Mouse (Mus musculus): ENCODE results near the gene Mrrf.
"Not testable (repeated sequence)": the region's sequence is repeated elsewhere in the genome, so short reads cannot be mapped to it uniquely, and the experiment has no call there.

Gene Mrrf

DNA sequence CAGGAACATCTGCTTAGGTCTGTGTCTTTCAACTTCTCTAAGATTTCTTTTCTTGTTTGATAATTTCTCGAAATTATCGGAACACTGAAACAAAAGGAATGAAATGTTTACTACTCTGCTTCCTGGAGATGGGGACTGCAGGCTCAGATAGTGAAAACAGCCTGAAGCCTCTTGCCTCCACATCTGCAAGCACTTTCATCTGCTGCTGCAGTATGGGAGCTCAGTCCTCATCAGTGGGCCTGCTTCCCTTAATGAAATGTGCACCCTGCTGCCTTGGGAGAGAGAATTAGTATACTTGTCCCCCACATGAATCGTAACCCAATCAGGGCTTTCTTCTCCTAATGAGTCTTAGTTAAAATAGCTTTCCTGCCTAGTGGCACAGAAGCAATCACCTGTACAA lies 7.1 kb upstream of the Mrrf start:
- DNase-seq (ENCODE audit: low spot score) = no peak

DNA sequence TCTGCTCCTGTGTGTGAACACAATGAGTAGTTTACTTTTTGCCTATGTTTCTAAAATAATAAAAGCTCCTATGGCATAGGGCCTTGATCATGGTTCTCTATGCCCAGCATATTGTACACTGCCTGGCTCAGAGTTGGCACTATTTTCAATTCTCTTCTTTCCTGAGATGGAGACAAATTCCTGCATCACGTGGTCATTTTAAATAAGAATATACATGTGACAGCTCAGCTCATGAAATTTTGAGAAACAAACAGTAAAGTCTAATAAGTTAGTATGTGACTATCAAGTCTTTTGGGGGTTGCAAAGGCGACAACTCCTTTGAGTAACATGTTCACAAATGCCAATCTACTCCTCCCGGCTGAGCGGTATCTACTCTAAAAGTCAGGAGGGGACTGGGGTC lies 302 bp upstream of the Mrrf start:
- no peak for DNase-seq (ENCODE audit: low spot score)

DNA sequence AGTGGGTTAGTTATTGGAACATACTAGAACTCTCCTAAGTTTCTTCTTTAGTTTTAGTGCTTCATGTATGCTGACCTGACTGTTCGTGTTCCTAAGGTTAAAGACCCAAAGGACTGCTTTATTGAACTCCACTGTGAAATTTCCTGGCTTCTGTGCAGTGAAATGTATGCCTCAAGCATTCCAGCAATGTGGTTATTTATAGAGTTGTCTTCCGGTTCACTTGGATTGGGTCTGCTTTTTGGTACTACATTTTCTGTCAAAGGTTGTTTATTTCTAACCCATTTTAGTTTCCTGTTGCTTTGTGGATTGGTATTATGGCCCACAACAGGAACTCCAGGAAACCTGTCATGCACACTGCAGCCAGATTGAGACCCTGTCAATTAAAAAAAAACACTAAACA lies 2.9 kb downstream of the Mrrf start:
- no peak for DNase-seq (ENCODE audit: low spot score)

DNA sequence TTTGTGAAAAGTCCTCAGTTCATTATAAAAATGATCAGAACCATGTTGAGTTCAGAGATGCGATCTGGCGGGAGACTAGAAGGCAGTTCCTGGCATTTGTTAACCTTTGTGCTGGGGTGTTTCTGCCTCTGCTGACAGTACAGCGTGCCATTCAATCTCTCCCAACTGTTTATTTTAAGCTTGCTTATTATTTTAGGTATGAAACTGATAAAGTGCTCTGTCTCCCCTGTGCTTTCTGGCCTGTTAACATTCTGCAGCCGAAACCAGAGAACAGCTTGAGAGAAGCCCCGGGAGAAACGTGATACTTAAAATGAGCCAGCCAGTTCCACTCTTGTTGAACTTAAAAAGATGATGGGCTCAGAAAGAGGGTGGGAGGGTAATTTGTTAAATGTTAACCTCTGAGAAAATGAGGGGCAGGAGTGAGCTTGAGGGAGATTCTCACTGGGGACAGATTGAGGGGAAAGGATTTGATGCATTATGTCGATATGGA lies 12.7 kb downstream of the Mrrf start:
- DNase-seq (ENCODE audit: low spot score) = no peak

DNA sequence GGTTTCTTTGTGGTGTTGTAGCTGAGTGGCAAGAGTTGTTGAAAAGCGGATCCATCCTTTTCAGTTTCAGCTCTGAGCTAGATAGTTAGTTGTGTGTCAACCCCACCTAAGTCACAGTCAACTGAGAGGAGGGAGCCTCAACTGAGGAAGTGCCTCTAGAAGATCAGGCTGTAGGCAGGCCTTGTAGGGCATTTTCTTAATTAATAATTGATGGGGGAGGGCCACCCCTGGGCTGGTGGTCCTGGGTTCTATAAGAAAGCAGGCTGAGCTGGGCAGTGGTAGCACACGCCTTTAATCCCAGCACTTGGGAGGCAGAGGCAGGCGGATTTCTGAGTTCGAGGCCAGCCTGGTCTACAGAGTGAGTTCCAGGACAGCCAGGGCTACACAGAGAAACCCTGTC lies 16.2 kb downstream of the Mrrf start:
- not testable (repeated sequence) for DNase-seq (ENCODE audit: low spot score)

DNA sequence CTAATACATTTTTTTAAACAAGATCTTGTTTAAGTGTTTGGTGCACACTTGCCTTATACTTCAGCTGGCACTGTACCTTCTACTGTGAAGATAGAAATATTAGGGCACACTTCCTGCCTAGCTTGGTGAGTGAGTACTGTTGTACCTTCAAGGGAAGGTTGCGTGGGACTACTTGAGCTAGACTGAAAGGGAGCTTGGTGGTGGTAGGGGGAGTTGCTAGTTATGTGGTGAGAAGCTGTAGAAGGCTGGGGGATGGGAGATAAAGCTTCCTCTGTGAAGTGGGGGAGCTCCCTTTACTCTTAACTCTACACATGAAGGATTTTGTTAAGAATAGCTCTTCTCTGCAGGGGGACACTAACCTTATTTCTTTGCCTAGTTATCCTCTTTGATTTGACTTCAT lies 21.3 kb downstream of the Mrrf start:
- no peak for DNase-seq (ENCODE audit: low spot score)

DNA sequence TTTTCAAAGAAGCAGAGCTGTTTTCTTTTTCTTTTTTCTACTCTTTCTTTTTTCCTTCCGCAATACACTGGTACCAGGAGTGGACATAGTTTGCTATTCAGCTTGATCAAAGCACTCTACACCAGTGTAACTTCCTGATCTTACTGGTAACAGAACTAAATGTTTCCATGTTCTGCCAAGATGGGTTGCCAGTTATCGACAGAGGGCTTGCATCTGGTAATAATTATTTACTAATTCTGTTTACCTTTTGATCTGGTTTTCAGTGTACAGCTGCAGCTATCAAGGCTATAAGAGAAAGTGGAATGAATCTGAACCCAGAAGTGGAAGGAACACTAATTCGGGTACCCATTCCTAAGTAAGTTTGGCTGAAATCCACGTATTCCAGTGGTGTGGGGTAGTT lies 23.1 kb downstream of the Mrrf start:
- DNase-seq (ENCODE audit: low spot score) = no peak

DNA sequence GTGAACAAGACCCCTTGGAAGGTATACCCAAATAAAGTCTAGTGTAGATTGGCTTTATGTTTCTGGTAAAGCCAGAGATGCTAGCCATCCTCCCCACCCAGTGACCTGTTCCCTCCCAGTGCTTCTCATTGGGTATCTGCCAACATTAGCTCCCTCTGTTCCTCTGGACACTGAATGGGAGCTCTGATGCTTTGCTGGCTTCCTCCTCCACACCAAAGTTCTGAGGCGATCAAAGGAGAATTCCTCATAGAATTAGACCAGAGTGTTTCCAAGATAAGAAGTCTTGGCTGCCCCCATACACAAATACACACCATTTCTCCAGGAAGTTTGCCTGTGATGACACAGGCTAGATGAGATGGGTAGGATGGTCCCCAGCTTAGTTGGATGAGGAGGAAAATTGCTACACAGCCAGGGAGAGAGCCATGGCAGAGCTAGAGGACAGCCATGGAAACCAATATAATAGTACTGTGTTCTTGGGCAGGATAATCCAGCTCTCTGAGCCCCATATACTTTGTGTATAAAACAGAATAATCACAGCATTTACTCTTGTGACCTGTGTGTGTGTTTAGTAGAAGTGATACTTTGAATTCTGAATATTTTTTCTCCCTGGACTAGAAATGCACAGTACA lies 31.9 kb downstream of the Mrrf start:
- no peak for DNase-seq (ENCODE audit: low spot score)

DNA sequence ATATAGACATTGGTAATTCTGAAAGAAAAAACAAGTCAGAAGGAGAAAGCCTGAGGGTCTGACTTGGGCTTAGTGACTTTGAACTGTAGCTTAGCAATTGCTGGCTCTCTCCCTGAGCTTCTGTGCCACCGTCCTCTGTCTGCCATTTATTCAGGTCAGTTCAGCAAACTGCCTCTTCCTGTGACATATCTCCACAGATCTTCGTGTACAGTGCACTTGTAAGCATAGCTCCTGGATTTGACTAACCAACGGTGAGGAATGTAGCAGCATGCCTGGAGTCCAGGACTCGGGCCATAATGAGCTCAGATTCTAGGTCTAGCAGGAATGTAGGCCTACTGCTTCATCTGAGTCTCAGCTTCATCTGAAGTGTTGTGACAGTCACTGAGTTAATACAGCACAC lies 33.0 kb downstream of the Mrrf start:
- DNase-seq (ENCODE audit: low spot score) = no peak

DNA sequence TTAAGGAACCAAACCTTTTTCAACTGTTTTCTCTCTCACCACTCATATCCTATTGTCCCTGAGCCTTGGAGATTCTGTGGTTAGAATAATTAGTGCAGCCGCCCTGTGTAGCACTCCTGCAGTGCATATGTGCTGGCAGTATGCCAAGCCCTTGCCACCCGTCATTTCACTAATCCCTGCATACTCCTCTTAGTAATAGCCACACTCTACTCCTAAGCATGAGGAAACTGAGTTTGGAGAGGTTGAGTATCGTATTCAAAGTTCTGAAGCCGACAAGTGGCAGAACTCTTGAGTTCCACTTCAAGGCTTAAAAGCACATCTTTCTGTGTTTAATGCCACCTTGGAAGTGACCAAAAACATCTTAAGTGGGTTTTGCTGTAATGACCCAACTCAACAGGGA lies 35.9 kb downstream of the Mrrf start:
- no peak for DNase-seq (ENCODE audit: low spot score)

DNA sequence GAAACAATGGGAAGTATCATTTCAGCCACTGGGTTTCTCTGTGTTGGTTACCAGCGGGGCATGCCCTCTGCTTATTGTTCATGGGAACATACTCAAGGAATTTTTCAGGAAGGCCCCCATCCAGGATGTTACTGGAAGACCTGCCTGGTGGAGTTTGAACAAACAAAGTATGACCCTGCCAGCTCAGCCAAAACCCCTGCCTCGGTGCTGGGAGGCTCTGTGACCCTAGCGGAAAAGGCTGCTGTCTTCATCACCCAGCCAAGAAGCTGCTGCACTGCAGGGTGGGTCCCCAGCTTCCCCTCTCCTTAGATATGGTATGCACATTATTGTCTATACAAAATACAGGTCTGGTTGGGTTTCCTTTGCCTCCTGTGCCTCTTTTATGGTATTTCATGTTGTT lies 36.4 kb downstream of the Mrrf start:
- no peak for DNase-seq (ENCODE audit: low spot score)

DNA sequence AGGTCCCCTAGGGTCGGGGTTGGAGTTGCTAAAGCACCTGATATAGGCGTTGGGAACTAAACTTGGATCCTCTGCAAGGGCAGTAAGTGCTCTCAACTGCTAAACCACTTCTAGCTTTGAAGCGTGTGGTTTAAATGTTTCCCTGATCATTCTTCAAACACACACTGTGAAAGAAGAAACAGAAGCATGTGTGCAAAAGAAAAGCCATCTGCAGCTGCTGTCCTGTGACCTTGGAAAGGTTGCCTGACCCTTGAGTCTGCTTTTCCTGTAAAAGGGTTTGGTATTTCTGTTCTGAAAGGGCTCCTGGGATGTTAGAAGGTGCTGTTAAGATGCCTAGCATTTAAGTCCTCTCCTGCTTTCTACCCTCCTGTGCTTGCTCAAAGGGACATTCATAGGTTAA lies 43.3 kb downstream of the Mrrf start:
- DNase-seq (ENCODE audit: low spot score) = no peak

DNA sequence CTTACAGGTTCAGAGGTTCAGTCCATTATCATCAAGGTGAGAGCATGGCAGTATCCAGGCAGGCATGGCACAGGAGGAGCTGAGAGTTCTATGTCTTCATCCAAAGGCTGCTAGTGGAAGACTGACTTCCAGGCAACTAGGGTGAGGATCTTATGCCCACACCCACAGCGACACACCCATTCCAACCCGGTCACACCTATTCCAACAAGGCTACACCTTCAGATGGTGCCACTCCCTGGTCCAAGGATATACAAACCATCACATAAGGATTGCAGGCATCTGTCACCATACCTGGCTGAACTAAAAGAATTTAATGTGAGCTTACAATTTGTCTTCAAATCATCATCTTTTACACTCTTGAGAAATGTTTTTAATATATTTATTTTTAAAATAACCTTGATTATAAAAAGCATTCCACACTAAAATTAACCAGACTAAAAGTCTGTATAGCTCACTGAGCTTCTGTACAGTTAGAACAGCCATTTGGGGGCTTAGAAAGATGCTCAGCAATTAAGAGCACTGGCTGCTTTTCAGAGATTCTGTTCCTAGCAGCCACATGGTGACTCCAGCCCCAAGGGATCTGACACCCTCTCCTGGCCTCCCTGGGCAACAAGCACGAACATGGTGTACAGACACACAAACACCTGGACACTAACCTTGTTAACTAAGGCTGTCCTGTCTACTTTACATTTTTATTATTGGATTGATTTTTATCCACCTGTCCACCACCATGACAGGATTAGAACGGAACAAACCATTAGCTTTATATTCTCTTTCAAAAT lies 45.6 kb downstream of the Mrrf start:
- not testable (repeated sequence) for DNase-seq (ENCODE audit: low spot score)

DNA sequence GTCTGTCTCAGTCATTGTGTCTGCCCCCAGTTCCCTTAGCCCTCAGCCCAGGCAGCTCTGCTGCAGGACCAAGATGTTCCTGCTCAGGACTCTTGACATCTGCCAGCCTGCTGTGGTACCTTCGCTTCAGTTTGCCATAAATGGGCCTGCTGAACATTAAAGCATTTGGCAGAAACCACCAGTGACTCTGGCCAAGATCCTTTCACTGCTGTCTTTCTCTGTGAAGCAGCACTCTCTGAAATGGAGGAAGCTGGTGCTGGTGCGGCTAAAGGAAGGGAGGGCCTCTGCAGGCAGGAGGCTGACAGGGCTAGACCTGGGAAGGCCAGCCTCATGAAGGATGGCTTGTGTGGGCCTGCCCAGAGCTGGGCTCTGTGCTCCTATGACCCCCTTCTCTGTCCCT lies 47.1 kb downstream of the Mrrf start:
- DNase-seq (ENCODE audit: low spot score) = no peak

DNA sequence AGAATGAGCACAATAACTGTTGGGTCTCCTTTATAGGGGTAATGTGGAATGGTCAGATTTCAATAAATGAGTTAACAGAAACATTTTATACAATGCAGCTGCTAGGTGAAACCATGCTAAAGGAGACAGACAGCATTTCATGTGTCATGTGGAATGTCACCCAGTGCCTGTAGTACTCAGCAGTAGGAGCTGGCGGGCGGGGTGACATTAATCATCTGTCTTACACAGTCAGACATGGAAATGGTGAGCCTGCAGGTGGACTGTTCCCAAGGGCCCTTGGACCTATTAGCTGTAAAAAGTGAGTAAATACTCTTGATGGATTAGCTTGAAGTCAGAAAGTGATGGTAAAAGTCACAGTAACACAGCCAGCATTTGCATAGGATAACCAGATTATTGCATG lies 48.0 kb downstream of the Mrrf start:
- no peak for DNase-seq (ENCODE audit: low spot score)

DNA sequence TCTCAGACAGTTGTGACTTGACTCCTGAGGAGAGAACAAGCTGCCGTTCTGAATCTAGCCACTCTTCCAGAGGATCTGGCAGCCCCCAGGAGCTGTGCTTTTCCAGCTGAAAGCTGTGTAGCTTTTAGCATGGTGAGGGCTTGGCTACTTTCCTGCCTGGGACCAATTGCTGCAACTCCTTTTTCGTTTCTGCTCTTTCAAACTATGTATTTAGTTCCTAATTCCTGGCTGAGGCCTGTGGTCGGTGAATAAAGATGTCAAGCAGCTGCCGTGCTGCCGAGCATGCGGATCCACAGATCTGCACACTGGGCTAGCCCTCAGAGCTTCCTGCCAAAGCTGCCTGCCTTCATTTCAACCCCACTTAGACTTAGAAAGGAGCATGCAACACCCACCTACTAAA lies 48.7 kb downstream of the Mrrf start:
- no peak for DNase-seq (ENCODE audit: low spot score)

DNA sequence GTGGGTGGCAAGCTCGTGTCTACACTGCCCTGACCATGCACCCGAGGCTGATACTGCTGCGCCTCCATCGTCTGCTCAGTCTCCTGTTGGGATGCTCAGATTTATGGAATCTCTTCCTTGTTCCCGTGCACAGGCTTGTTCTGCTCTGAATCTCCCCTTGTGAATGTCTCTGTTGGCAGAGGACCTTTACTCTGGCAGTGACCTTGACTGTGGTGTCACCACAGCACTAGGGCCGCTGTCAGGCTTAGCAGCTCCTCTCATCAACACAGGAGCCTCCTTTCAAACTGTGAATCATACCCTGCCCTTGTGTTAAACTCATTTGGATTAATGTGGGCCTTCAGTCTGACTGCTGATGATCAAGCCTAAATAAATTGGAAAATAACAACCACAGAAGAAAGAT lies 53.0 kb downstream of the Mrrf start:
- not testable (repeated sequence) for DNase-seq (ENCODE audit: low spot score)

DNA sequence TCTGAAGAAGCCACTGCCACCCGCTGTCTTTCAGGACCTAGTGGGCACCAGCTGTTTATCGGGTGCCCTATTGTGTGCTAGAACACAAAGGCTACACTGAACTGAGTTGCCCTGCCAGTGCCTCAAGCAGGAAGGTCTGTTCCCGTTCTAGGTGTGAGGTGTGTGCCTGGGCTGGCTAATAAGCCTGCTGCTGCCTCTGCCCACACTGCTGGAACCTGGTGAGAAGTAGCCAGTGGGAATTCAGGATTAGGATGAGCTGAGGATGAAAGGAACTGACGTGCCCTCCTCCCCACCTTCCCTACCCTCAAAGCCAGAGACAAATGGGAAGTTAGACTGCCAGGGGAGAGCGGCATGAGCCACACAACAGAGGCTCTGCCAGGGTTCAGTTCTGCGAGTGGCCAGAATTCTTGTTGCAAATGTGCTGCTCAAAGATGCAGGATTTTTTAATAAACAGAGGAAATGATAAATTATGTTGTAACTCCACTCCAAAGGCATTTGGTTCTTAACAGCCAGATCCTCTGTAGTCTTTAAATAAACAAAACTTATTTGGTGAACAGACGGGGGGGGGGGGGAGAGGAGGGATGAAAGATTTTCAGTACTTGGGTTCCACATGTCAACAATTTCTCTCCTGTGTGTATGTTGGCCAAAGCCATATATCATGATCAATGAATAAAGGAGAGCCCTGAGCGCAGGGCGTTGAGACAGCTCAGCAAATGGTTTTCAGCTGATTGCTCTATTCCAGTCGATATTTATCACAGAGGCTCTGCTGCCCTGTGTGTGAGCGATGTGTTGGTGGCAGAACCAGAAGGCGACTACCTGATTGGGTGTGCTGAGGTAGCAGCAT lies 55.1 kb downstream of the Mrrf start:
- DNase-seq (ENCODE audit: low spot score) = no peak

DNA sequence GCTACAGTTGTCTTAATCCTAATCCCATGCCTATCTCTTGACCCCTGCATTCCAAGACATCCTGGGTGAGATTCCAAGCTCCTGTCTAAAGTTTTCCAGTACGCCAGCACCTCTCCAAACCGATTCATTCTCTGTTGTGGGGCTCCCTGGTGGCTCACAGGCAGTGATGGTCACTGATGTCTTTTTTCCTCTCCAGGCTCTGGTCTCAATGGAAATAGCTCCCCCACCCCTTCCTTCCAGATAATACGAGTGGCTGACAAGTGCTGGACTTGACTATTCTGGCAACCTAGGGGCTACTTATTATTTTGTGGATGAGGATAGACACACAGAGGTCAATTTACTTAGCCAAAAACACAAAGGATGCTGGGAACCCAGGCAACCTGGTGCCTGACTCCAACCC lies 60.8 kb downstream of the Mrrf start:
- no peak for DNase-seq (ENCODE audit: low spot score)

DNA sequence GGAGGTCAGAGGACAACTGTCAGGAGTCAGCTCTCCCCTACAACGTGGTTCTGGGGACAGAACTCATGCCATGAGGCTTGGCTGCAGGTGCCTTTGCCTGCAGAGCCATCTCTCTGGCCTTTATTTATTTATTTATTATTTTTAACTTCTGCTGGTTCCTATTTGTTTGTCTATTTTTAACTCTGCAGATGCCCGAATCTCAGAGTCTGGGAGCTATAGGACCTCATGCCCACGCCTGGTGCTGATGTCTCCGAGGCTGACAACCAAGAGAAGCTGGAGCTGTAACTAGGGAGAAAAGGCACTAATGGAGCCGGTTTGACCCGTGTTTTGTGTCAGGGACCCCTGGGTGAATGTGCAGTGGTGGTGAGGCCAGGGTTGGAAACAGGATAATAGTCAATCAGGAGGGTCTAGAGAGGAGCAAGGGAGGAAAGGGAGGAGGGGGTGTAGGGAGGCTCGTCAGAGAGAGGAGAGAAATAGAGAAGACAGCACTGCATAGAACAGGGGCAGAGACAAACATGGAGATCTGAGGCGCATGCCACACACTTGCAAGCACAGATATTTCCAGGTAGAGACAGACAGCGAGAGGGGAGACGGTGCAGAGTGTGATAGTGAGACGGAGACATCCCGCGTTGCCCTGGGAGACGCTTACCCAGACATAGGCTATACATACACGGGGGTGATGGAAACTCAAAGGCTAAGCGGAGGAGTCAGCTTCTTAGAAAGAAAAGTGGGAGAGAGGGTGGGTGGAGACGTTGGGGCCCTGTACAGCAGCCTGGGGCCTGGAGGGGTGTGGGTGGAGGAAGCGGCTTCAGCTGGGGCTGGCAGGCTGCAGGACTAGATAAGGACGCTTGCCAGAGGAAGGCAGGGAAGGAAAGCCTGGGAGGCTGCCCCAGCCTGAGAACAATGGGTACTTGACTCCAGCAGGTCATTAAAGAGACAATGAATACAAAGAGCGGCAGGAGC lies 62.0 kb downstream of the Mrrf start:
- DNase-seq (ENCODE audit: low spot score) = no peak

DNA sequence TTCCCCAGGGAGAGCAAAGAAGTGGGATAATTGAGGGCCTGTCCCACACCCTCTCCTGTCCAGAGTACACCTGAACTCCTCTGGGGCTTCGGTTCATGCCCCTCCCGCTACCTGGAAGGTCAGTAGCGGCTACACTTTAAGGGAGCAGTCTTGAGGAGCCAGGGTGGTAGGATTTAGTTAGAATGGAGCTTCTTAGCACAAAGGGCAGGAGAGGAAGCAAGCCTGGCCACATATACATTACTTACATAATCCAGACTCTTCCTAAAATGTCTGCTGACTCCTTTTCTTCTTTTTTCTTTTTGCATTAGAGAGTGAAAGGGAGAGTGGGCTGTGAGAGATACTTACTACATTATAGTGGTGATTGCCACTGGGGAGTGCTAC lies 62.7 kb downstream of the Mrrf start:
- DNase-seq (ENCODE audit: low spot score) = no peak

DNA sequence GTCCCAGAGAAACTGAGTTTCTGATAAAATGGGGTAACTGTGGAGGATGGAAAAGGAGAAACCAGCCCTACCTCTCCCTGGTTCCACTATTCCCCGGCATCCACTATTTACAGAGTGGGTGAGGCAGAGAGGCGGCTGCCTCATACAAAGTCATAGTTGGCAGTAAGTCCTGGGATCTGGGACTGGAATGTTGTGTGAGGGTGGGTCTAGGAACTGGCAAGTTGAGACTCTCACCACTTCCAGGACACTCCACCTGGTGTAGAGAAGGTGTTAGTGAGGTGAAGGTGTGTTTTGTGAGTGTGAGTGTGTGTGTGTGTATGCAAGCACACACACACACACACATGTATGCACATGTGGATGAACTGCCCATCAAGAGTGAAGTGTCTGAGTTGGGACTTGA lies 64.6 kb downstream of the Mrrf start:
- DNase-seq (ENCODE audit: low spot score) = no peak
